Mouse (Mus musculus) adrenal gland, postnatal 4 days (tissue): Measurements from ENCODE around the gene Wdr66. TPM values are rescaled to one million over a fixed set of nuclear protein-coding genes. Genes with fewer than 3 reads are reported as not detected.
A peak's percentile ranks its signal among the peaks of the same experiment; 100 is the strongest.

Experiments used
- DNase-seq, 2 experiments: peaks; one replicate each; pipeline ENCODE4 v3.0.0; 2021 to 2022; ENCODE audit warnings: low spot score in 2 of 2, mixed read lengths in 2 of 2
- total RNA-seq, 2 experiments: library from RNA; stranded (reverse); gene quantifications; 2 replicates each; pipeline ENCODE4 v1.2.3; 2021

Wdr66 gene
- total RNA-seq, 2 experiments from 2014 or later = 0.68 to 1.0 TPM

GRCm38 (mm10) chr5:123310221-123310620 is 58.3 kb downstream of the Wdr66 start:
- no peak for DNase-seq

GRCm38 (mm10) chr5:123313058-123313630 is 61.2 kb downstream of the Wdr66 start:
- no peak for DNase-seq

GRCm38 (mm10) chr5:123313851-123314380 is 62.0 kb downstream of the Wdr66 start:
- no peak for DNase-seq

GRCm38 (mm10) chr5:123315219-123315866 is 63.4 kb downstream of the Wdr66 start:
- no peak for DNase-seq

GRCm38 (mm10) chr5:123317992-123318391 is 66.1 kb downstream of the Wdr66 start:
- DNase-seq = no peak

- no peak for DNase-seq
These were observed 68.2 kb downstream of the Wdr66 start for GRCm38 (mm10) chr5:123320136-123320535.

- DNase-seq = no peak
These were observed 72.3 kb downstream of the Wdr66 start for GRCm38 (mm10) chr5:123324242-123324641.

- DNase-seq = no peak
These were observed 74.3 kb downstream of the Wdr66 start for GRCm38 (mm10) chr5:123326006-123326750.

GRCm38 (mm10) chr5:123326751-123327148 is 74.8 kb downstream of the Wdr66 start:
- DNase-seq = no peak

- DNase-seq = no peak
These were observed 75.8 kb downstream of the Wdr66 start for GRCm38 (mm10) chr5:123327686-123328085.

GRCm38 (mm10) chr5:123333566-123333965 is 81.7 kb downstream of the Wdr66 start:
- DNase-seq = no peak

- DNase-seq = no peak
These were observed 84.5 kb downstream of the Wdr66 start for GRCm38 (mm10) chr5:123336205-123336961.

- no peak for DNase-seq
These were observed 86.6 kb downstream of the Wdr66 start for GRCm38 (mm10) chr5:123338463-123338862.

GRCm38 (mm10) chr5:123343707-123344627 is 92.1 kb downstream of the Wdr66 start, which contains the start of gene Bcl7a:
Bcl7a (plus strand) TSS chr5:123343834.
- peak; percentile 71 to 74 for DNase-seq

GRCm38 (mm10) chr5:123344628-123344962 is 92.7 kb downstream of the Wdr66 start:
- DNase-seq = no peak

GRCm38 (mm10) chr5:123344963-123345852 is 93.3 kb downstream of the Wdr66 start:
- peak; percentile 13 to 26 for DNase-seq

- DNase-seq = peak; percentile 32 to 62
These were observed 94.2 kb downstream of the Wdr66 start for GRCm38 (mm10) chr5:123345853-123346654.

- DNase-seq = no peak
These were observed 94.9 kb downstream of the Wdr66 start for GRCm38 (mm10) chr5:123346701-123347270.
